Mouse (Mus musculus) MEL (cell line): ENCODE results near the gene Gm42791.

Source experiments
- EP300 ChIP-seq, 2 experiments: IDR thresholded peaks; 2 replicates each; pipeline ENCODE4 v1.6.1; 2011; ENCODE audit warnings: improper control_type of control experiment in 2 of 2, low read length in 2 of 2, low read depth in 1 of 2, mild to moderate bottlenecking in 1 of 2
- ETS1 ChIP-seq: IDR thresholded peaks from 2 replicates; pipeline ENCODE4 v1.6.1; 2012; ENCODE audit warnings: low read depth, mild to moderate bottlenecking, inconsistent platforms, low read length, improper control_type of control experiment, moderate library complexity
- JUND ChIP-seq: IDR thresholded peaks from 2 replicates; pipeline ENCODE4 v1.6.1; 2011; ENCODE audit warnings: low read depth, mild to moderate bottlenecking, improper control_type of control experiment, low read length
- POLR2AphosphoS5 ChIP-seq: IDR thresholded peaks from 2 replicates; pipeline ENCODE4 v1.6.1; 2012; ENCODE audit warnings: low read depth, borderline replicate concordance, mild to moderate bottlenecking, inconsistent platforms, low read length, moderate library complexity, mixed read lengths
- RCOR1 ChIP-seq: IDR thresholded peaks from 2 replicates; pipeline ENCODE4 v1.6.1; 2012; ENCODE audit warnings: low read depth, mild to moderate bottlenecking, inconsistent platforms, low read length, improper control_type of control experiment
- UBTF ChIP-seq: IDR thresholded peaks from 2 replicates; pipeline ENCODE4 v1.6.1; 2012; ENCODE audit warnings: low read depth, mild to moderate bottlenecking, inconsistent platforms, low read length, improper control_type of control experiment, moderate library complexity, borderline replicate concordance; ENCODE audit not compliant: insufficient read depth
- USF2 ChIP-seq, 2 experiments: IDR thresholded peaks; 2 replicates each; pipeline ENCODE4 v1.6.1; 2011 to 2012; ENCODE audit warnings: improper control_type of control experiment in 2 of 2, low read length in 2 of 2, borderline replicate concordance in 1 of 2, inconsistent platforms in 1 of 2, low read depth in 1 of 2, mild to moderate bottlenecking in 1 of 2; ENCODE audit not compliant: insufficient read depth in 1 of 2

- TF ChIP-seq USF2 (IDR thresholded peaks at IDR 0.05; ENCODE audit: borderline replicate concordance in 1 of 2, insufficient read depth in 1 of 2, low read depth in 1 of 2, low read length in 2 of 2) (no peak), RCOR1 (no peak), EP300 (IDR thresholded peaks at IDR 0.05; ENCODE audit: low read depth in 1 of 2, low read length in 2 of 2) (no peak), UBTF (no peak), POLR2AphosphoS5 (no peak), ETS1 (no peak), JUND (no peak)
These were observed 99.1 kb downstream of the Gm42791 start for GRCm38 (mm10) chr5:148895833-148896232.
